Comparison of ENCODE assay signal across 25 mouse cellular contexts in genomic region chr4:104694188-104694587, GRCm38 (mm10).
DNase-seq lines count a peak whose midpoint lies in the region; ATAC-seq and TF ChIP-seq lines count a peak whose summit lies in the region.
"Had no signal": no experiment of that assay in that cellular context is flagged by ENCODE, and none has a peak within 500 bp of the region (broad histone marks: within the 10 kb centered on the region; RNA-seq: fewer than 3 reads in every experiment).

No protein-coding gene starts in this region.

- H3K27ac ChIP-seq in heart, embryonic 11.5 days (ENCODE audit: low read depth, low read length) = no peak overlapping the region
- H3K27ac ChIP-seq in layer of hippocampus, adult 2 months = peak overlapping the region; percentile 9; the same call in 1 of the 2 replicates
- H3K27ac ChIP-seq in midbrain, embryonic 15.5 days = peak overlapping the region; percentile 45
- no peak overlapping the region for H3K27ac ChIP-seq in midbrain, postnatal 0 days (ENCODE audit: low read depth, low read length)
- H3K27ac ChIP-seq: forebrain, embryonic 10.5 days; forebrain, embryonic 13.5 days; heart, adult 2 months; hindbrain, embryonic 14.5 days; hindbrain, postnatal 0 days had no signal

- H3K4me1 ChIP-seq in heart, embryonic 11.5 days (ENCODE audit: control insufficient read depth, insufficient read depth, low read length) = peaks cover 12% of the 10 kb centered on the region
- peaks cover 16% of the 10 kb centered on the region for H3K4me1 ChIP-seq in midbrain, embryonic 15.5 days
- 0 out of 2 replicates have a peak, but pooled peaks cover 5% of the 10 kb centered on the region for H3K4me1 ChIP-seq in midbrain, postnatal 0 days (ENCODE audit: insufficient read depth, low read length)
- H3K4me1 ChIP-seq: forebrain, embryonic 10.5 days had no signal

- ATAC-seq in heart, embryonic 11.5 days (replicated peaks; ENCODE audit: insufficient number of reproducible peaks, low FRiP score, low TSS enrichment) = no peak
- peak; percentile 52; the same call in 1 of the 2 replicates for ATAC-seq in midbrain, embryonic 15.5 days (replicated peaks)
- no peak for ATAC-seq in midbrain, postnatal 0 days (ENCODE audit: low FRiP score)
- ATAC-seq: forebrain, embryonic 13.5 days; forebrain, embryonic 16.5 days; hindbrain, postnatal 0 days; inflammation-experienced regulatory T-cells, adult 6 months; Patski had no signal

- H3K27me3 ChIP-seq in heart, embryonic 11.5 days (ENCODE audit: control insufficient read depth, insufficient read depth, low read length) = no peaks in the 10 kb centered on the region
- H3K27me3 ChIP-seq in midbrain, embryonic 15.5 days (replicated peaks) = no peaks in the 10 kb centered on the region
- no peaks in the 10 kb centered on the region for H3K27me3 ChIP-seq in midbrain, postnatal 0 days (ENCODE audit: insufficient read depth, low read length)
- H3K27me3 ChIP-seq: CH12.LX; forebrain, embryonic 13.5 days; Patski had no signal

- WGBS in heart, embryonic 11.5 days (ENCODE audit: insufficient replicate concordance) = 31% methylated on average over 11 of the region's 11 CpGs
- WGBS in midbrain, embryonic 15.5 days = 54% methylated on average over 11 of the region's 11 CpGs
- 39% methylated on average over 11 of the region's 11 CpGs for WGBS in midbrain, postnatal 0 days

- H3K36me3 ChIP-seq in heart, embryonic 11.5 days (ENCODE audit: control insufficient read depth, insufficient read depth, low read length) = no peaks in the 10 kb centered on the region
- no peaks in the 10 kb centered on the region for H3K36me3 ChIP-seq in midbrain, embryonic 15.5 days (replicated peaks)
- no peaks in the 10 kb centered on the region for H3K36me3 ChIP-seq in midbrain, postnatal 0 days (ENCODE audit: insufficient read depth, low read length)
- H3K36me3 ChIP-seq: forebrain, embryonic 10.5 days; G1E had no signal

- H3K4me2 ChIP-seq in heart, embryonic 11.5 days = peak overlapping the region; percentile 10; the same call in 1 of the 2 replicates
- no peak overlapping the region for H3K4me2 ChIP-seq in midbrain, embryonic 15.5 days
- H3K4me2 ChIP-seq in midbrain, postnatal 0 days (ENCODE audit: low read depth, low read length, poor library complexity, severe bottlenecking) = no peak overlapping the region
- H3K4me2 ChIP-seq: forebrain, embryonic 13.5 days; hindbrain, embryonic 14.5 days had no signal

- intact Hi-C loops in heart, postnatal 14 days (cut with DNase I) = no loop called here

- no peak overlapping the region for H3K4me3 ChIP-seq in heart, embryonic 11.5 days (ENCODE audit: low read depth, low read length)
- no peak overlapping the region for H3K4me3 ChIP-seq in layer of hippocampus, adult 2 months
- H3K4me3 ChIP-seq in midbrain, embryonic 15.5 days = no peak overlapping the region
- H3K4me3 ChIP-seq in midbrain, postnatal 0 days (ENCODE audit: low read depth, low read length) = no peak overlapping the region
- H3K4me3 ChIP-seq: forebrain, embryonic 10.5 days; forebrain, embryonic 13.5 days; heart, adult 2 months had no signal

- no peak for TF ChIP-seq CTCF in layer of hippocampus, adult 2 months (conservative IDR thresholded peaks at IDR 0.05)
- no peak for TF ChIP-seq CTCF in midbrain, postnatal 0 days (IDR thresholded peaks at IDR 0.05)

- no peak overlapping the region for H3K9ac ChIP-seq in heart, embryonic 11.5 days (ENCODE audit: low read depth, low read length)
- H3K9ac ChIP-seq in midbrain, embryonic 15.5 days = no peak overlapping the region
- no peak overlapping the region for H3K9ac ChIP-seq in midbrain, postnatal 0 days (replicated peaks; ENCODE audit: low read length, poor library complexity, severe bottlenecking)
- H3K9ac ChIP-seq: forebrain, embryonic 13.5 days; hindbrain, embryonic 14.5 days had no signal

- no peaks in the 10 kb centered on the region for H3K9me3 ChIP-seq in heart, embryonic 11.5 days (replicated peaks; ENCODE audit: control insufficient read depth, low read length)
- H3K9me3 ChIP-seq in midbrain, embryonic 15.5 days = no peaks in the 10 kb centered on the region
- no peaks in the 10 kb centered on the region for H3K9me3 ChIP-seq in midbrain, postnatal 0 days (ENCODE audit: low read length)
- H3K9me3 ChIP-seq: forebrain, embryonic 10.5 days; forebrain, embryonic 13.5 days had no signal

- DNase-seq in heart, postnatal 14 days = no peak
- DNase-seq in layer of hippocampus, adult 2 months (ENCODE audit: low spot score in 2 of 2) = no peak
- DNase-seq in layer of hippocampus, postnatal 25 days (ENCODE audit: extremely low spot score in 1 of 2, low spot score in 1 of 2) = no peak
- no peak for DNase-seq in midbrain, postnatal 0 days (ENCODE audit: low spot score)
- no peak for DNase-seq in kidney, adult 8-10 months
- DNase-seq: adrenal gland, postnatal 14 days; B cell, adult 2 months; cerebellum, adult 18-20 months; cerebellum, adult 9-10 months; cerebellum, postnatal 14 days; gastrocnemius, postnatal 10 days; gastrocnemius, postnatal 36 days; heart, adult 2 months; heart, postnatal 4 days had no signal

Comparison
In these comparisons a context has a peak if more than half of its experiments do, and no peak if none do; other contexts are left out.
1. H3K27ac ChIP-seq: peak in layer of hippocampus, adult 2 months (single experiment) and midbrain, embryonic 15.5 days (single experiment); none in heart, embryonic 11.5 days (single experiment) and midbrain, postnatal 0 days (single experiment).